Mouse (Mus musculus): ENCODE results near the gene Caprin2.

- TF ChIP-seq NRF1 (IDR thresholded peaks at IDR 0.05; ENCODE audit: insufficient read depth, low read depth, low read length, poor library complexity, severe bottlenecking) (no peak), ZMIZ1 (IDR thresholded peaks at IDR 0.05; ENCODE audit: low read depth, low read length) (no peak), EP300 (IDR thresholded peaks at IDR 0.05; ENCODE audit: low read depth in 1 of 2, low read length in 2 of 2) (no peak), USF1 (IDR thresholded peaks at IDR 0.05; ENCODE audit: low read depth, low read length) (no peak), POLR2A (IDR thresholded peaks at IDR 0.05; ENCODE audit: control insufficient read depth in 1 of 2, insufficient read depth in 1 of 2, low read depth in 1 of 2, low read length in 2 of 2, poor library complexity in 1 of 2) (no peak), SIN3A (IDR thresholded peaks at IDR 0.05; ENCODE audit: low read length) (no peak), CTCF (IDR thresholded peaks at IDR 0.05 in 2 of 3, conservative IDR thresholded peaks at IDR 0.05 in 1 of 3; ENCODE audit: control insufficient read depth in 1 of 3, insufficient read depth in 1 of 3, low read depth in 2 of 3, low read length in 3 of 3, poor library complexity in 1 of 3, severe bottlenecking in 1 of 3) (no peak; a peak in 1 of 6 replicates), SMC3 (IDR thresholded peaks at IDR 0.05; ENCODE audit: low read depth, low read length) (no peak), MEF2A (IDR thresholded peaks at IDR 0.05; ENCODE audit: extremely low read depth, insufficient replicate concordance, low read depth, low read length, poor library complexity, severe bottlenecking) (no peak), MYC (IDR thresholded peaks at IDR 0.05; ENCODE audit: low read depth, low read length) (no peak)
These were observed 46.4 kb upstream of the Caprin2 start for GRCm38 (mm10) chr6:148942406-148942805.
